Mouse (Mus musculus): ENCODE results near the gene Tchh. TPM values are rescaled to one million over a fixed set of nuclear protein-coding genes. Genes with fewer than 3 reads are reported as not detected.
A peak's percentile ranks its signal among the peaks of the same experiment; 100 is the strongest.
"Not testable (repeated sequence)": the region's sequence is repeated elsewhere in the genome, so short reads cannot be mapped to it uniquely, and the experiment has no call there.

Gene Tchh
- polyA plus RNA-seq, 1 experiment = 1.5 TPM

- Histone ChIP-seq H3K4me1 (ENCODE audit: control insufficient read depth, insufficient read depth, low read length) (peaks cover 6% of the 10 kb centered on the region; the same call in 1 of the 2 replicates), H3K27ac (ENCODE audit: insufficient read depth, low read depth, low read length) (peak overlapping the region; percentile 29), H3K36me3 (ENCODE audit: control insufficient read depth, insufficient read depth, low read length) (no peaks in the 10 kb centered on the region), H3K27me3 (replicated peaks; ENCODE audit: control insufficient read depth, insufficient read depth, low read length) (no peaks in the 10 kb centered on the region), H3K4me3 (ENCODE audit: insufficient read depth, low read depth, low read length) (peak overlapping the region; percentile 61)
- TF ChIP-seq POLR2A (IDR thresholded peaks at IDR 0.05; ENCODE audit: low read depth, low read length) = peak; percentile 33
- 0 out of 2 replicates have a peak, but pooled peaks have one; percentile 2 for TF ChIP-seq CTCF (conservative IDR thresholded peaks at IDR 0.05; ENCODE audit: insufficient read depth, insufficient read length, low read depth, low read length)
- under 1% methylated on average over 56 of the region's 56 CpGs for WGBS
- DNase-seq = peak; percentile 84
Observed at GRCm38 (mm10) chr3:93444343-93445164, 2.4 kb downstream of the Tchh start.

- Histone ChIP-seq H3K36me3 (ENCODE audit: control insufficient read depth, insufficient read depth, low read length) (no peaks in the 10 kb centered on the region), H3K27ac (ENCODE audit: insufficient read depth, low read depth, low read length) (peak overlapping the region; percentile 29), H3K4me1 (ENCODE audit: control insufficient read depth, insufficient read depth, low read length) (peaks cover 6% of the 10 kb centered on the region; the same call in 1 of the 2 replicates), H3K27me3 (replicated peaks; ENCODE audit: control insufficient read depth, insufficient read depth, low read length) (no peaks in the 10 kb centered on the region), H3K4me3 (ENCODE audit: insufficient read depth, low read depth, low read length) (peak overlapping the region; percentile 61)
- peak; percentile 76 for DNase-seq
- TF ChIP-seq POLR2A (IDR thresholded peaks at IDR 0.05; ENCODE audit: low read depth, low read length) (no peak), CTCF (conservative IDR thresholded peaks at IDR 0.05; ENCODE audit: insufficient read depth, insufficient read length, low read depth, low read length) (no peak)
- WGBS = under 1% methylated on average over 36 of the region's 36 CpGs
Observed at GRCm38 (mm10) chr3:93445165-93445705, 3.1 kb downstream of the Tchh start.

- DNase-seq = peak; percentile 46
- TF ChIP-seq CTCF (conservative IDR thresholded peaks at IDR 0.05; ENCODE audit: insufficient read depth, insufficient read length, low read depth, low read length) = no peak
- TF ChIP-seq POLR2A (IDR thresholded peaks at IDR 0.05; ENCODE audit: low read depth, low read length) = no peak
- H3K4me3 ChIP-seq (ENCODE audit: insufficient read depth, low read depth, low read length) = peak overlapping the region; percentile 61
- no peaks in the 10 kb centered on the region for H3K36me3 ChIP-seq (ENCODE audit: control insufficient read depth, insufficient read depth, low read length)
- H3K27ac ChIP-seq (ENCODE audit: insufficient read depth, low read depth, low read length) = peak overlapping the region; percentile 57
- H3K27me3 ChIP-seq (replicated peaks; ENCODE audit: control insufficient read depth, insufficient read depth, low read length) = no peaks in the 10 kb centered on the region
- WGBS = under 1% methylated on average over 54 of the region's 54 CpGs
- peaks cover 6% of the 10 kb centered on the region; the same call in 1 of the 2 replicates for H3K4me1 ChIP-seq (ENCODE audit: control insufficient read depth, insufficient read depth, low read length)
Observed at GRCm38 (mm10) chr3:93446128-93446755, 4.1 kb downstream of the Tchh start.

- WGBS = 1% methylated on average over 32 of the region's 32 CpGs
- peak overlapping the region; percentile 57 for H3K27ac ChIP-seq (ENCODE audit: insufficient read depth, low read depth, low read length)
- not testable (repeated sequence) for H3K4me1 ChIP-seq (ENCODE audit: control insufficient read depth, insufficient read depth, low read length)
Observed at GRCm38 (mm10) chr3:93446756-93447137, 4.6 kb downstream of the Tchh start.

GRCm38 (mm10) chr3:93447138-93447841 lies 5.2 kb downstream of the Tchh start:
- H3K4me3 ChIP-seq (ENCODE audit: insufficient read depth, low read depth, low read length) = peak overlapping the region; percentile 61
- WGBS = under 1% methylated on average over 59 of the region's 59 CpGs
- H3K27ac ChIP-seq (ENCODE audit: insufficient read depth, low read depth, low read length) = peak overlapping the region; percentile 57
- peak; percentile 84 for DNase-seq
- TF ChIP-seq POLR2A (IDR thresholded peaks at IDR 0.05; ENCODE audit: low read depth, low read length) (peak; percentile 66), CTCF (conservative IDR thresholded peaks at IDR 0.05; ENCODE audit: insufficient read depth, insufficient read length, low read depth, low read length) (peak; percentile 31; the same call in 1 of the 2 replicates)
- H3K4me1 ChIP-seq (ENCODE audit: control insufficient read depth, insufficient read depth, low read length) = peaks cover 6% of the 10 kb centered on the region; the same call in 1 of the 2 replicates
- no peaks in the 10 kb centered on the region for H3K27me3 ChIP-seq (replicated peaks; ENCODE audit: control insufficient read depth, insufficient read depth, low read length)
- H3K36me3 ChIP-seq (ENCODE audit: control insufficient read depth, insufficient read depth, low read length) = no peaks in the 10 kb centered on the region

More at GRCm38 (mm10) chr3:93446756-93447137, 4.6 kb downstream of the Tchh start:
- peak overlapping the region; percentile 61 for H3K4me3 ChIP-seq (ENCODE audit: insufficient read depth, low read depth, low read length)
- not testable (repeated sequence) for H3K27me3 ChIP-seq (replicated peaks; ENCODE audit: control insufficient read depth, insufficient read depth, low read length); H3K36me3 ChIP-seq (ENCODE audit: control insufficient read depth, insufficient read depth, low read length); DNase-seq

- Histone ChIP-seq H3K4me3 (ENCODE audit: insufficient read depth, low read depth, low read length) (no peak overlapping the region), H3K36me3 (ENCODE audit: control insufficient read depth, insufficient read depth, low read length) (no peaks in the 10 kb centered on the region), H3K4me1 (ENCODE audit: control insufficient read depth, insufficient read depth, low read length) (peaks cover 6% of the 10 kb centered on the region; the same call in 1 of the 2 replicates), H3K27ac (ENCODE audit: insufficient read depth, low read depth, low read length) (no peak overlapping the region; the same call in 1 of the 2 replicates), H3K27me3 (replicated peaks; ENCODE audit: control insufficient read depth, insufficient read depth, low read length) (no peaks in the 10 kb centered on the region)
- WGBS = 51% methylated on average over 3 of the region's 3 CpGs
- TF ChIP-seq POLR2A (IDR thresholded peaks at IDR 0.05; ENCODE audit: low read depth, low read length) = no peak
- no peak for TF ChIP-seq CTCF (conservative IDR thresholded peaks at IDR 0.05; ENCODE audit: insufficient read depth, insufficient read length, low read depth, low read length)
- DNase-seq = no peak
Observed at GRCm38 (mm10) chr3:93466556-93466955, 24.4 kb downstream of the Tchh start.

All from kidney, adult 2 months (tissue).